Mouse (Mus musculus) left cerebral cortex, adult 2 months (tissue): ENCODE measurements around the gene Efcab7. TPM values are rescaled to one million over a fixed set of nuclear protein-coding genes. Genes with fewer than 3 reads are reported as not detected.

Experiments used
- DNase-seq, 2 experiments: peaks; one replicate each; pipeline ENCODE4 v3.0.0; 2021 to 2022; ENCODE audit warnings: low spot score in 2 of 2, mixed read lengths in 1 of 2; ENCODE audit errors: extremely low spot score in 1 of 2
- H3K27ac ChIP-seq: fragments of 200-600 bp; 2 replicates; pipeline ENCODE4 v1.8.1; 2022
- H3K4me3 ChIP-seq: fragments of 200-600 bp; 2 replicates; pipeline ENCODE4 v1.8.1; 2022
- CTCF ChIP-seq: fragments of 200-600 bp; IDR thresholded peaks from 2 replicates; pipeline ENCODE4 v1.8.1; 2022; ENCODE audit warnings: antibody characterized with exemption, mild to moderate bottlenecking, moderate library complexity
- intact Hi-C: fragments of 180-260 bp; cut with DNase I; formaldehyde crosslinking; loops from one replicate; pipeline ENCODE4 v1.15.1; 2025
- total RNA-seq, 2 experiments: library from RNA; stranded (reverse); gene quantifications; 2 replicates each; pipeline ENCODE4 v1.2.3; 2021

Gene Efcab7
- total RNA-seq, 2 experiments from 2014 or later = 4.7 to 5.7 TPM

DNA sequence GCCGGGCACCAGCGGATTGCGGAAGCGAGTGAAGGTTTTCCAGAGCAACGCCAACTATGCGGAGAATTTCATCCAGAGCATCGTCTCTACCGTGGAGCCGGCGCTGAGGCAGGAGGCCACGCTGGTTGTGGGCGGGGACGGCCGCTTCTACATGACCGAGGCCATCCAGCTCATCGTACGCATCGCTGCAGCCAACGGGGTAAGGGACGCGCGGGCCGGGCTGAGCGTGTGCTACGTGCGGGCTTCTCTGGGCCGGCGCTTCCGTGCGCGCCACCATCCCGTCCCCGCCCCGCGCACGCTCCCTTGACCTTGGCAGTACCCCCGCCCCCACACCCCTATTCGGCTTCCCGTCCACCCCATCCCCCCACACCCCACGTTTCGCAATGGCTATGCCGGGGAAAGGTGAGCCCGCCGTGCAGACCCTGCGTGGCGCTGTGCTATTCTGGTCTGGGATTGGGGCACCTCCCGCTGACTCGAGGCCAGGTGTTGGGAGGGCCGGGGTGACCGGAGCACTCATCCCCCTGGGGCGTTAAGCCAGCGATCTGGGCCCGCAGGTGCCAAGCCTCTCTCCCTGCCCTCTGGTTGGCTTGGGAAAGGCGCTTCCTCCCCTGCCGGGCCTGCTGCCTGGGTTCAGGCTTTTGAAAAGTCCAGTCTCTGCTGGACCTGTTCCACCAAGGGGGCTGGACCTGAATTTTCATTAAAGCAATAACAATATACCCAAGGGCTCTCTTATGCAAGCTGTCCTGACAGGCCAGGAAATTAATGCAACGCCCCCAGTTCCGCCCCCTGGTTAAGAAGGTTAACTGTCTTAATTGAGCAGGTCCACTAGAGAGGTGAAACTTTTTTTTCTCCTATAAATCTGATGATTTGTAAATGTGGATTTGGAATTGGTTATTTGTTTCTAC, 100.9 kb downstream of the Efcab7 start, which contains the start of gene Itgb3bp:
Itgb3bp (minus strand) TSS at position 201 of the 905 bp plus-strand sequence.
- Histone ChIP-seq H3K4me3 (peak within 1 kb of the TSS; percentile 64), H3K27ac (peak within 1 kb of the TSS; percentile 85)
- TF ChIP-seq CTCF = no peak
- intact Hi-C loops = loop anchor here (1.0 kb wide), 1 partner anchor 101 kb away; the partner anchor contains the start of gene Efcab7
- peak; percentile 71 to 77 for DNase-seq

- TF ChIP-seq CTCF = no peak
- Histone ChIP-seq H3K4me3 (peak overlapping the region; percentile 64), H3K27ac (peak overlapping the region; percentile 85)
- intact Hi-C loops = no loop called here
- DNase-seq = no peak
Measured at GRCm38 (mm10) chr4:99930518-99931239, 101.7 kb downstream of the Efcab7 start.

GRCm38 (mm10) chr4:99931240-99931580, 102.2 kb downstream of the Efcab7 start:
- Histone ChIP-seq H3K27ac (no peak overlapping the region), H3K4me3 (peak overlapping the region; percentile 64)
- DNase-seq = no peak
- intact Hi-C loops = no loop called here
- TF ChIP-seq CTCF = no peak

DNA sequence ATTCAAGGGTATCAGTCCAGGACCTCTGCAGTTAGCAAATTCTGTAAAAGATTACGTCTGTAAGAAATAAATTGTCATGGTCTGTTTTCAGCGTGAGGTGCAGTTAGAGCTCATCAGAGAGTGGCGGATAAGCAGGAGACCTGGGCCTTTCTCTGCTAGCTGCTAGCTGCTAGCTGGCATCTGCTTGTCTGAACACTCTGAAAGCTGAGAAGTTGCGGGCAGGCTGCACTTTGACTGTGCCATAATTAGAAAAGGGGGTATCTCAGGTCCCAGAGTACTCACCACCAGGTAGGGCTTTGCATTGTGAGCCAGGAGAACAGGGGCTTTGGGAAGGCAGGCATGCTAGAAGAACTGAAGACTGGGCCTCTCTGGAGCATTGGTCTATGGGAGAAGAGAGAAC, 102.8 kb downstream of the Efcab7 start:
- H3K4me3 ChIP-seq = no peak overlapping the region
- intact Hi-C loops = no loop called here
- TF ChIP-seq CTCF = no peak
- no peak overlapping the region for H3K27ac ChIP-seq
- DNase-seq = no peak

DNA sequence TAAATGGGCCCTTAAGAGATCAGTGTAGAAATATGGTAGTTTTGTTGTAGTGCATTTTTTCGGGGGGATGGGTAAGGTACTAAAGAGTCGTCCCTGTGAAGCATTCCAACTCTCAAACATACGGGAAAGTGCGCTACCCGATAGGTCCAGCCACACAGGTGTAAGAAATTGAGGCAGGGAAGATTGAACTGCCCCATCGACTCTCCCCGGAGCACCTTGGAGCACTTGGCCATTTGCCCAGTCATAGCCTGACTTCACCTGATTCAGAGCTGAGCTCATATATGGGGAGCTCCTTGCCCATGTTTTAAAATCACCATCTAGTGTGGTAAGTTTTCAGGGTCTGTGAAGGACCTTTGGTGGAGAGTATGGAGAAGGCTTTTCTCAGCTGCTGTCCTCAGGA, 105.9 kb downstream of the Efcab7 start:
- intact Hi-C loops = no loop called here
- H3K4me3 ChIP-seq = no peak overlapping the region
- no peak for TF ChIP-seq CTCF
- no peak overlapping the region for H3K27ac ChIP-seq
- DNase-seq = no peak

DNA sequence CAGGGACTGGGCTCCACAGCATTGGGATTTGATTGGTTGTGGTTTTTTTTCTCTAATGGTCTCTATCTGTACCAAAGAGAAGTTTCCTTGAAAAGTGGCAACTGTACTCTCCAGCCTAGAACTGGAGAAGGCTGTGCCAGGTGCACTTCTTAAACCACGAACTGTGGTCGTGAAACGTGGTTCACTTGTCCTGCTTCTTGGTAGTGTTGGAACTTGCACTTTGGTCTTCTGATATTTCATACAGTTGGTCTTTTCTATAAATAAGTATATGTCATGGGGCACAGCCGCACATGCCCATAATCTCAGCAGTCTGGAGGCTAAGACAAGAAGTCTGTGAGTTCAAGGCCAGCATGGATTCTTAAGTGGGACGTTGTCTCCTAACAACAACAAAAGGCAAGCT, 107.3 kb downstream of the Efcab7 start:
- H3K27ac ChIP-seq = no peak overlapping the region
- no peak overlapping the region for H3K4me3 ChIP-seq
- intact Hi-C loops = no loop called here
- TF ChIP-seq CTCF = no peak
- no peak for DNase-seq

DNA sequence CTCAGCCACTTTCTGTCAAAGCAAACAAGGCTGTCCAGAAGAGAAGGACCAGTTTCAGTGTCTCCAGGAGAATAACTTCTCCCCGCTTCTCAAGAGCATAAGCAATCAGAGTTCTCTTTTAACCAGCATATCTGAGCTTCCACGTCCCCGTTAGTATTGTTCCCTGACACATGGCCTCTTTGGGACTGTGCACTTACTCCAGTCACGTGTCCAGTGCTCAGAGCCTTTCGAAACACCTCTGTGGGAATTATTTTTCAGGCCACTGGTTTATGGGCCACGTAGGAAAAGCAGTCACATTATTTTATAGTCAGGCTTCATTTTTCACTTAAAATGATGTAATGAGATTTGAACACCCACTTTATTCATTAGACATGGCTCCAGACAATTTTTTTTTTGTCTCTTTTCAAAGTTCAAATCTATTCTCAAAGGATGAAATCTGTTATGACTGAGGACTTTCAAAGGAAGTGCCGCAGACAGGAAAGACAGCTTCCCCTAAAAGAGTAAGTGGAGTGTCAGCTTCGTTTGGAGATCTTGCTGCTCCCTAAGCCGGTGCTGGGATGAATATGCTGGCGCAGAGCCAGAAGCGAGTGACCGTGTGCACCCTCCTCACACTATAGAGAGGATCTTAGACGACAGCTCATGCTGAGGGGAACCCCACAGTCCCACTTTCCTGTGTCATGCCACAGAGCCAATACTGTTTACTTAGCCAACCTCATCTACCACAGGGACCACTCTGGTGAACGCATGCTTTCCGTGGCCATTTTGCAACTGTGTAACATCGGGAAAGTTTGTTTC, 110.9 kb downstream of the Efcab7 start:
- Histone ChIP-seq H3K4me3 (no peak overlapping the region), H3K27ac (no peak overlapping the region)
- TF ChIP-seq CTCF = no peak
- DNase-seq = no peak
- intact Hi-C loops = loop anchor here (5.0 kb wide), 1 partner anchor 467 kb away; no protein-coding TSS in a partner anchor

- intact Hi-C loops = loop anchor here (5.0 kb wide), 1 partner anchor 465 kb away; no protein-coding TSS in a partner anchor
- TF ChIP-seq CTCF = peak; percentile 33
- DNase-seq = no peak
- H3K27ac ChIP-seq = no peak overlapping the region
- no peak overlapping the region for H3K4me3 ChIP-seq
Measured at GRCm38 (mm10) chr4:99941655-99942414, 112.8 kb downstream of the Efcab7 start.

DNA sequence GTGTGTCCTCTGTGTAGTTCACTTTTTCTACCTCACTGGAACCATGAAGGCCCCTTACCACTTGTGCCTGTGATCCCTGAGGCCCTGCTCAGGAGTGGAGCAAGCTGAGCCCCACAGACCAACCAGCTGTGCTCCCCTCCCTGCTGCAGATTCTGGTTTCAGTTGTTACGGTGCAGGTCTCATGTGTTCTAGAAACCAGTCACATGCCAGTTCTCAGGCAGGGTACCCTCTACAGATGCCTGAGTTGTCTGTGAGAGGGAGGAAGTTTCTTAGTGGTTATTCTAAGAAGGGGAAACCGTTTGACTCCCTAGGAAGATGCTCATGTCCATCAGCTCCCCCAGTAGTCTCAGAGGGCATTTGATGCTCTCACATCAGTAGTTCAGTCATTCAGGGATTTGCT, 115.6 kb downstream of the Efcab7 start:
- TF ChIP-seq CTCF = no peak
- no peak for DNase-seq
- intact Hi-C loops = loop anchor here (5.0 kb wide), 2 partner anchors 463 to 1038 kb away; no protein-coding TSS in a partner anchor
- H3K4me3 ChIP-seq = no peak overlapping the region
- H3K27ac ChIP-seq = no peak overlapping the region

DNA sequence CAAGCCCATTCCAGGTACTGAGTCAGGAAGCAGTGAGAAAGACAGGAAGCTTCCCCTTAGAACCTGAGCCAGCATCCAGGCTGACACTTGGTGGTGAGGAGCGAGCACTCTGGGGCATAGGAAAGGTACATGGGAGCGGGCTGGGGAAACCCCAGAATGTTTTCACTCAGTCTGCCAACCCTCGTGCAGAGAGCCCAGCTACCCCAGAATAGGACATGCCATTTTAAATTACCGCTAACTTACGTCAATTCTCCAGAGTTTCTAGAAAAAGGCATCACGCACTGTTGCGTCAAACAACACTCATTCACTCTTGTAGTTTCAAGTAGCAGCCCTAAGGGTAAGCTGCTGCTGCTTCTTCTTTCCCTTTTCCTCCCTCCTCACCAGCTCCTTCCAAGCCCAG, 116.0 kb downstream of the Efcab7 start:
- DNase-seq = no peak
- no peak for TF ChIP-seq CTCF
- no peak overlapping the region for H3K27ac ChIP-seq
- intact Hi-C loops = loop anchor here (5.0 kb wide), 1 partner anchor 1037 kb away; no protein-coding TSS in a partner anchor
- H3K4me3 ChIP-seq = no peak overlapping the region

DNA sequence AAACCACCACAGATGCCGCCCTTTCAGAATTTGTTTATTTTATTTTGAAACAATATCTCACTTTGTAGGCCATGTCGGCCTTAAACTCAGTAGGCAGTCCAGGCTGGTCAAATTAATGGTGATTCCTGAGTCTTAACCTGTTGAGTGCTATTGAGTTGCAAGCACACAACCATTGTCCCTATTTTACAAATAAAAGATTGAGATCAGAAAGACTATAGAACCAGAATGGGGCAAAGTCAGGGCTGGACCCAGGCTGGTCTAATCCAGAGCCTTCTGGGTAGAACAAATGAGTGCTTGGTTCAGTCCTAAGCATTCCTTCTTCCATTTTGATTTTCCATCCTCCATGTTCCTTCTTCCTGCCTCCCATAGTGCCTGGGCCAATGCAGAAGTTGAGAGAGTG, 117.5 kb downstream of the Efcab7 start:
- DNase-seq = no peak
- no peak overlapping the region for H3K27ac ChIP-seq
- no peak overlapping the region for H3K4me3 ChIP-seq
- intact Hi-C loops = loop anchor here (5.0 kb wide), 1 partner anchor 1036 kb away; no protein-coding TSS in a partner anchor
- no peak for TF ChIP-seq CTCF
